Mouse (Mus musculus): Measurements from ENCODE around the gene Tbc1d19. TPM values are rescaled to one million over a fixed set of nuclear protein-coding genes. Genes with fewer than 3 reads are reported as not detected.
A peak's percentile ranks its signal among the peaks of the same experiment; 100 is the strongest.

The Tbc1d19 gene
- polyA plus RNA-seq (2016; fragmentation: Nextera tagmentation; extraction: Ambion mirVana) = 30.5 and 36.9 TPM in 2 replicates

DNA sequence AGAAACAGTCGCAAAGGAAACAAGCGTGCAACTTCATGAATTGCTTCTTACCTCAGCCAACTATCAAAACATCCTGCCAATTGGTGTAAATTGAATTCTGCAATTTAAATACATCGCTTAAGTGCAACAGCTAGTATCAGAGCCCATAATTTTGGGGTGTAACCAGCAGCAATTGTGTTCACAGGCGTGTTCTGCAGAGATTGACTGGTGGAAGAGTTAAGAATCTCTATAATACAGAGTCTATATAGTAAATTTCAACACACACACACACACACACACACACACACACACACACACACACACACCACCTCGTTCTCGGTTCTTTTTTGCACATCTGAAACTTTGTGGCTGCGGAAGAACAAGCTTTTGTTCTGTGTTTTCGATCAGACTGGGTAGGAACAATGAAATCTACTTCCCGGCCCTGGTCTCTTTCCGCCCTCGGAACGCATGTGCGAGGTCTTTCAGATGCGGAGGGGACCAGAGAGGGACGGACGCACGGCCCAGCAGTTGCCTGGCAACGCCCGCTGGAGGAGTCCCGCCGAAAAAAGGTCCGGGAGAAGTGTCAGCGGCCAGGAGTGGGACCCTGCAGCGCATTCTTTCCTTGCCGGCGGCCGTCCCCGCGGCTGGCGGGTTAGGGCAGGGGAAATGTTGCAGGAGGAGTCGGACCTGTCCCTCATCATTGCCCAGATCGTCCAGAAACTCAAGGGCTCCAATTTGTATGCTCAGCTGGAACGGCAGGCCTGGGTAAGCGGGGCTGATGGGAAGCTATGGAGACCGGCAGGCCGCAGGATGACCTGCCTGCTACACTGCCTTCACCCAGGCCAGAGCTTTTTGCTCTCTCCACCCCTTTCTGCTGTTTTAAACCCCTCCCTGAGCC lies at the start of gene Tbc1d19:
TSS of gene Tbc1d19 (plus strand) at position 492 of the 877 bp plus-strand sequence.
- Histone ChIP-seq H3K4me1 (replicated peaks) (0 out of 2 replicates have a peak, but pooled peaks cover 8% of the 10 kb centered on the region), H3K9ac (peak within 1 kb of the TSS; percentile 73), H3K27ac (ENCODE audit: poor library complexity, severe bottlenecking) (no peak within 1 kb of the TSS), H3K4me2 (peak within 1 kb of the TSS; percentile 79), H3K36me3 (no peaks in the 10 kb centered on the region), H3K27me3 (replicated peaks) (peaks cover 3% of the 10 kb centered on the region; the same call in 1 of the 2 replicates), H3K9me3 (replicated peaks) (0 out of 2 replicates have a peak, but pooled peaks cover 2% of the 10 kb centered on the region), H3K4me3 (peak within 1 kb of the TSS; percentile 71)
- peak; percentile 95 for ATAC-seq (ENCODE audit: insufficient number of reproducible peaks, low FRiP score)
- WGBS = 7% methylated on average over 36 of the region's 36 CpGs

DNA sequence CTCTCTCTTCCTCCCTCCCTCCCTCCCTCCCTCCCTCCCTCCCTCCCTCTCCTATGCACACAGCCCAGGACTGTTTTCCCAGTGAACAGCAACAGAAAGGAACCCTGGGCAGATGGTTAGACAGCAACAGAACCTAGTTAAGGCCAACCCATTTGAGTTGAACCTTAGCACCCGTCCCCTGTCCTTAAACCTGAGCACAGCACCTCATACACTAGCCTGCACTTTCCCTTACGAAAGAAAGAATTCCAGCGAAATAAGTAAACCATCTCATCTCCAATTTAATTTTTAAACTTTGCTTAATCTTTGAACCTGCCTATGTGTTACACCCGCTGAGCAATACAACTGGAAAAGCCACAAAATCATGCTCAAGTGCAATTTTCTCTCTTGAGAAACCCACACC lies 49.5 kb upstream of the Tbc1d19 start:
- Histone ChIP-seq H3K9me3 (replicated peaks) (no peaks in the 10 kb centered on the region), H3K4me1 (replicated peaks) (0 out of 2 replicates have a peak, but pooled peaks cover 4% of the 10 kb centered on the region), H3K36me3 (no peaks in the 10 kb centered on the region), H3K4me3 (no peak overlapping the region), H3K9ac (no peak overlapping the region), H3K27me3 (replicated peaks) (no peaks in the 10 kb centered on the region), H3K4me2 (no peak overlapping the region), H3K27ac (ENCODE audit: poor library complexity, severe bottlenecking) (no peak overlapping the region)
- 75% methylated on average over 4 of the region's 4 CpGs for WGBS
- no peak for ATAC-seq (ENCODE audit: insufficient number of reproducible peaks, low FRiP score)

DNA sequence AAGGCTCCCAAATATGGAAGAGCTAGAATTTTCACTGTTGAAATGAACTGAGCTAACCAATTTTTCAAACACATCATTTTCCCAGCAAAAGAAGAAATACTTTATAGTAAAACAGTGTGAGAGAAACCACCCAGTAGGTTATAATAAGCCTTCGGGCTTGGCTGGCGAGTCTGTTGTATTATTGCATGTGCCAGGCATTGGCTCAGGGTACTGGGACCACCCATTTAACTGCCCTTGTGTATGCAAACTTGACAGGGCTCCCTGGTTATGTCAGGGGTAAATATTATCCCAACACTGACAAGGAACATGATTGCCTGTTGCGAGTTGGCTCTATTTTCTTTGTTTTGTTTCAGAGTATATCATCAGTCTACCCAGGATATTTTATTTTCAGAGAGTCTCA lies 48.5 kb upstream of the Tbc1d19 start:
- Histone ChIP-seq H3K9me3 (replicated peaks) (no peaks in the 10 kb centered on the region), H3K36me3 (no peaks in the 10 kb centered on the region), H3K27me3 (replicated peaks) (no peaks in the 10 kb centered on the region), H3K27ac (ENCODE audit: poor library complexity, severe bottlenecking) (no peak overlapping the region), H3K4me2 (no peak overlapping the region), H3K4me3 (no peak overlapping the region), H3K4me1 (replicated peaks) (0 out of 2 replicates have a peak, but pooled peaks cover 4% of the 10 kb centered on the region), H3K9ac (no peak overlapping the region)
- 78% methylated on average over 3 of the region's 3 CpGs for WGBS
- ATAC-seq (ENCODE audit: insufficient number of reproducible peaks, low FRiP score) = no peak

DNA sequence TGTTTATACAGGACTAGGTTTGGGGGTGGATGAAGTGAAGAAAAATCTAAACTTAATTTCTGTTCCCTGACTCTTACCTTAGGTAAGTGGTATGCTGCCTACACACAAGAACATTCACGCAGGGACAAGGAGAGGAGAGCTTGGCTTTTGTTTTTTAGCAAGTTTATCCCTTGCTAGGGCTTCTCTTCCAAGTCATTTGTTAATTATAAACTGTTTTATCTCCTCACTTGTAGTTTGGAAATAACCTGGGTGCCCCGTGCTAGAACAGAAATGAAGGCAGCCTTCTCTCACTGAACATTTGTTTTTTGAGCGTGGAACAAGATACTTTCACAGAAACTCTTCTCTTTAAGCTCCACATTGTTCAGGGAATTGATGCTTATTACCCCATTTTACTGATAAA lies 48.1 kb upstream of the Tbc1d19 start:
- no peak overlapping the region for H3K4me2 ChIP-seq
- H3K4me1 ChIP-seq (replicated peaks) = 0 out of 2 replicates have a peak, but pooled peaks cover 4% of the 10 kb centered on the region
- no peaks in the 10 kb centered on the region for H3K27me3 ChIP-seq (replicated peaks)
- no peak for ATAC-seq (ENCODE audit: insufficient number of reproducible peaks, low FRiP score)
- WGBS = 75% methylated on average over 3 of the region's 3 CpGs
- H3K27ac ChIP-seq (ENCODE audit: poor library complexity, severe bottlenecking) = 0 out of 2 replicates have a peak overlapping the region, but pooled peaks have one; percentile 64
- no peaks in the 10 kb centered on the region for H3K36me3 ChIP-seq
- H3K9ac ChIP-seq = no peak overlapping the region
- no peak overlapping the region for H3K4me3 ChIP-seq
- H3K9me3 ChIP-seq (replicated peaks) = no peaks in the 10 kb centered on the region

DNA sequence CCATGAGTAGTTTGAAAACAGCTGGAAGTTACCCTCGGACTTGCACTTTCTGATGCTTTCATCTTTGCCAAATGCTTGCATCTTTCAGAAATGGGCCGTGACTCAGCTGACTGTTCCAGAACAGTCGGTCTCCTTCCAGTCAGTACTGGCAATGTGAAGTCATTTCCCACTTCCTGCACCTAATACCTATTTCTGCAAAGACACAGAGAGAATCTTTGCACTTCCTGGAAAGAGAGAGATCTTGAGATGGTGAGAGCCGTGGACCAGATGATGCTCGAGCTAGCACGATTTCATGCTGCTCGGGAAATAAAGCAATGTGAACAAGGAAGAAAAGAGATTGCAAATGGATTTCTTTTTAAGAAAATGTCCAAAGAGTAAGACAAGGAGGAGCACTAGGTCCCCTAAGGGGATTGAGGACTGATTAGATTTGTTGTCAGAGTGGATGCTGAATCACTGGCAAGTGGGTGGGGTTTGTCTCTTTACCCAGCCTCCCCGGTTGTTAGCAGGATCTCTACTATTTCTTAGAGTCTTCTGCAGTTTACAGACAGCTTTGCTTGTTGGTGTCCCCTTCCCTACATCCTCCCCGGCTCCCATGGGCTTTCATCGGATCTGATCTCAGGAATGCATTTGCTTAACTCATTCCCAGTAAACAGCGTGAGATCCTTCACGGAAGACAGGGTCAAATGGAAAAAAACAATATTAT lies 24.4 kb upstream of the Tbc1d19 start:
- no peaks in the 10 kb centered on the region for H3K36me3 ChIP-seq
- H3K9me3 ChIP-seq (replicated peaks) = no peaks in the 10 kb centered on the region
- H3K9ac ChIP-seq = no peak overlapping the region
- no peak overlapping the region for H3K4me3 ChIP-seq
- 0 out of 2 replicates have a peak, but pooled peaks cover 3% of the 10 kb centered on the region for H3K27me3 ChIP-seq (replicated peaks)
- no peak overlapping the region for H3K4me2 ChIP-seq
- no peaks in the 10 kb centered on the region for H3K4me1 ChIP-seq (replicated peaks)
- no peak for ATAC-seq (ENCODE audit: insufficient number of reproducible peaks, low FRiP score)
- 54% methylated on average over 12 of the region's 12 CpGs for WGBS
- no peak overlapping the region for H3K27ac ChIP-seq (ENCODE audit: poor library complexity, severe bottlenecking)

DNA sequence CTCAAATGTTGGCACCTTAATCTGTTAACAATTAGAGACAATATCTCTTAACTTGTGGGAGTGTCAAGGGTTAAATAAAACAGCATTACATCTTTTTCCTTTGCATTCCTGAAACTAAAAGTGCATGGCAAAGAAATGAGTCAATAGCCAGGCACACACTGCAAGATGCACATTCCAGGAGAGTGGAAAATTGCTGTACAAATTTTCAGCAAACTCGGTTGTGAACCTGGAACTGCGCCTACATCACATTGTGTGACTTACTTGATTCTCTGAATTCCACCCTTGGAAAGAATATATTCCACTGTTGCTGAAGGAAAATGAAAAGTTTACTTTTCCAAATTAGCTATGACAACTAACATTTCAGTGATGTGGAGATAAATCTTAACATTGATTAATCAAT lies 8.0 kb upstream of the Tbc1d19 start:
- no peak overlapping the region for H3K4me2 ChIP-seq
- ATAC-seq (ENCODE audit: insufficient number of reproducible peaks, low FRiP score) = no peak
- H3K27ac ChIP-seq (ENCODE audit: poor library complexity, severe bottlenecking) = no peak overlapping the region
- H3K4me3 ChIP-seq = no peak overlapping the region
- H3K27me3 ChIP-seq (replicated peaks) = peaks cover 6% of the 10 kb centered on the region; the same call in 1 of the 2 replicates
- H3K36me3 ChIP-seq = no peaks in the 10 kb centered on the region
- 63% methylated on average over 2 of the region's 2 CpGs for WGBS
- H3K9me3 ChIP-seq (replicated peaks) = 0 out of 2 replicates have a peak, but pooled peaks cover 2% of the 10 kb centered on the region
- no peaks in the 10 kb centered on the region for H3K4me1 ChIP-seq (replicated peaks)
- H3K9ac ChIP-seq = no peak overlapping the region

DNA sequence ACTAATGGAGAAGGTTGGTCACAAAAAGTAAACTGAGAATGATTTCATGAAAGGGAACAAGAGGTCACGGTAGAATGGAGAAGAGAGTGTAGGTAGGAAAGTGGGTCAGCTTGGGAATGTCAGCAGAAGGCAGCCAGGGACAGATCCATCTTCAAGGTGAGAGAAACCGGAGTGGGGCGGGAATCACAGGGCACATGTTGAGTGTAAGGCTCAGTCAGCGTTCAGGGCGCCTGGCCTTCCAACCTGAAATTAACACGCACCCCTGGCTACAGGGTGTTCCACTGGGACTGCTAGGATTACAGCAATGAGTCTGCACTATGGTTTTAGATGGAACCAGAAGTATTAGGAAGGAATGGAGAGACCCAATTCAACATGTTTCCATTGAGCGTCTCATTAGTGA lies 10.3 kb downstream of the Tbc1d19 start:
- H3K36me3 ChIP-seq = no peaks in the 10 kb centered on the region
- H3K4me3 ChIP-seq = no peak overlapping the region
- no peak overlapping the region for H3K9ac ChIP-seq
- no peaks in the 10 kb centered on the region for H3K9me3 ChIP-seq (replicated peaks)
- no peaks in the 10 kb centered on the region for H3K27me3 ChIP-seq (replicated peaks)
- 89% methylated on average over 7 of the region's 7 CpGs for WGBS
- H3K4me2 ChIP-seq = no peak overlapping the region
- H3K27ac ChIP-seq (ENCODE audit: poor library complexity, severe bottlenecking) = no peak overlapping the region
- H3K4me1 ChIP-seq (replicated peaks) = no peaks in the 10 kb centered on the region
- ATAC-seq (ENCODE audit: insufficient number of reproducible peaks, low FRiP score) = no peak

DNA sequence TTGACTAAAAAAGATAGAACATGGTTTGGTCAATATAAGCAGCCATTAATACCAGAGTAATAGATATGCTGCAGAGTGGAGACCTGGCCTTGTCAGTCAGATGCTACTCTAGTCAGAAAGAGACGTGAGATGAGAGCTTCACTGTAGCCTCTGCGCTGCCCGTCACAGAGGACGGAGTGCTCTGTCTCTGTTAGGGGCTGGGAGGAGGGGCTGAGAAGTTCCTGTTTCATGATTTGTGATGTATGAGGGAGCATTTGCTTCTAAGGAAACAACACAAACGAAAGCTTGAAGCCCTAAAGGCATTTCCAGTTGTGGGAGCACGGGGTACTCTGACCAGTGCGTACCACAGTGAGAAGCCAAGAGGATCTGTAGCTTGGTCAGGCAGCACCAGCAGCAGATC lies 16.5 kb downstream of the Tbc1d19 start:
- 73% methylated on average over 7 of the region's 7 CpGs for WGBS
- Histone ChIP-seq H3K4me2 (no peak overlapping the region), H3K27ac (ENCODE audit: poor library complexity, severe bottlenecking) (no peak overlapping the region), H3K36me3 (peaks cover 5% of the 10 kb centered on the region), H3K4me3 (no peak overlapping the region), H3K4me1 (replicated peaks) (0 out of 2 replicates have a peak, but pooled peaks cover 6% of the 10 kb centered on the region), H3K27me3 (replicated peaks) (no peaks in the 10 kb centered on the region), H3K9me3 (replicated peaks) (no peaks in the 10 kb centered on the region), H3K9ac (no peak overlapping the region)
- ATAC-seq (ENCODE audit: insufficient number of reproducible peaks, low FRiP score) = no peak

DNA sequence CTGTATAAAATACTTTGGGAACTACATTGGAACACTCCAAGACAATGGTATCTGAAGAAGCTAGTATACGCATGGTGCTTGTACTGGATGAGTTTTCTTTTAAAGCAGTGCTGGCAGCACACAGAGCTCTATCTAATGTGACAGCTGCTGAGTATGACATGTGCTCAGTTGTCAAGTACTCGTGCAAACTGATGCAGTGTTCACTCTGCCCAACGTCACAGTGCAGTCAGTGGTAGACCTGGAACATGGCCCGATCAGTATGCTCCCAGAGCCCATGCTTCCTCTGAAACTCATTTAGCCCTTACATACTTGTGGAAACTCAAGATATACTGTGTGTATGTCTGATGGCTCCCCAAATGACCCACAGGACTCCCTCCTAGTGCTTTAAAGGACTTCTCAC lies 25.1 kb downstream of the Tbc1d19 start:
- H3K27me3 ChIP-seq (replicated peaks) = no peaks in the 10 kb centered on the region
- H3K4me2 ChIP-seq = no peak overlapping the region
- H3K9ac ChIP-seq = no peak overlapping the region
- no peak for ATAC-seq (ENCODE audit: insufficient number of reproducible peaks, low FRiP score)
- 0 out of 2 replicates have a peak, but pooled peaks cover 3% of the 10 kb centered on the region for H3K4me1 ChIP-seq (replicated peaks)
- no peak overlapping the region for H3K27ac ChIP-seq (ENCODE audit: poor library complexity, severe bottlenecking)
- peaks cover 16% of the 10 kb centered on the region for H3K36me3 ChIP-seq
- H3K4me3 ChIP-seq = no peak overlapping the region
- WGBS = 65% methylated on average over 4 of the region's 4 CpGs
- no peaks in the 10 kb centered on the region for H3K9me3 ChIP-seq (replicated peaks)

DNA sequence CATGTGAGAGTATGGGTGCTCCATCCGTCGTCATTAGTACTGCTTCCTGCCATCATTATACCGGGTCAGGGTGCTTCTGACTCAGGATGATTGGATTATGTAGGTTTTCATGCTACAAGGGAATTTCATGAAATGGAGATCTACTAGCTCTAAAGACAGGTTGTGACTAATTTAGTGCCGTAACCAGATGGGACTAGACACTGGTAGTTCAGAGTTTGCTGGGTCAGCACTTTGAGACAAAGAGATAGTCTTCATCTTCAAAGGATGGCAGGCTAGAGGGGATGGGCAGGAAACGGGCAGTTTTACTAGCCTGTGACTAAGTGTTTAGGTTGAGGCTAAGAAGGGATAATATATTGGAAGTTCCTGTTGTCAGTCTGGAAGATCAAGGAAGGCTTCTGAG lies 31.9 kb downstream of the Tbc1d19 start:
- Histone ChIP-seq H3K4me2 (no peak overlapping the region), H3K9me3 (replicated peaks) (no peaks in the 10 kb centered on the region), H3K27me3 (replicated peaks) (no peaks in the 10 kb centered on the region), H3K36me3 (peaks cover 7% of the 10 kb centered on the region; the same call in 1 of the 2 replicates), H3K9ac (no peak overlapping the region), H3K4me1 (replicated peaks) (no peaks in the 10 kb centered on the region), H3K27ac (ENCODE audit: poor library complexity, severe bottlenecking) (no peak overlapping the region), H3K4me3 (no peak overlapping the region)
- 85% methylated on average over 5 of the region's 5 CpGs for WGBS
- ATAC-seq (ENCODE audit: insufficient number of reproducible peaks, low FRiP score) = no peak

DNA sequence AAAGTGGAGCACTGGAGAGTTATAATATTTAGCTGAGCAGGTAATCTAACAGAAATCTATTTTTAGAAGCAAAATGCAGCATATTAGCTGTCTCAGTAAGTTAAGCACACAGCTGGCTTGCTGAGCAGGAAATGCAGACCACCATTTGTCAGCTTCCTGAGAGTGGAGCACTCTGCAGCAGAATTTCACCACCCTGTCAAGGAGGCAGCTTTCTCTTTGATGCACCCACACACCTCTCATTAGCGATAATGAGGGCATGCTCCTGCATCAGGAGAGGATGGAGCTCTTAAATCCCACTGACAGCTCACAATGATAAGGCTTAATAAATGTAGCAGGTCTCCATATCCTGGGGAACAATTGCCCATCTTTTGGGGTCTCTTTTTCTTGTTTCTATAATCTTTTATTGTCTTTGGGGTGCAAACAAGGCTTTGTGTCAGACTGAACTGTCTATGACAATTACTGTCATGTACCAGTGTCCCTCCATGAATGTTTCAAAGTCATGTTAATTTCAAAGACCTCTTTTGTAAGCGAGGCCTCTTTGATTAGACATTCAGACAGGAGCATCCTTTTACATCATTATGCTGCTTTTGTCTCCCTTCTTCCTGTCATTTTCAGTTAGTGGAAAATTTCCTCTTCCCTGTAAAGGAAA lies 39.0 kb downstream of the Tbc1d19 start:
- H3K9me3 ChIP-seq (replicated peaks) = no peaks in the 10 kb centered on the region
- H3K4me1 ChIP-seq (replicated peaks) = peaks cover 5% of the 10 kb centered on the region
- 42% methylated on average over 2 of the region's 2 CpGs for WGBS
- no peaks in the 10 kb centered on the region for H3K27me3 ChIP-seq (replicated peaks)
- ATAC-seq (ENCODE audit: insufficient number of reproducible peaks, low FRiP score) = no peak
- H3K4me3 ChIP-seq = no peak overlapping the region
- H3K36me3 ChIP-seq = peaks cover 12% of the 10 kb centered on the region
- no peak overlapping the region for H3K9ac ChIP-seq
- H3K27ac ChIP-seq (ENCODE audit: poor library complexity, severe bottlenecking) = no peak overlapping the region
- H3K4me2 ChIP-seq = no peak overlapping the region

Data from heart, embryonic 12.5 days (tissue).